Mouse (Mus musculus) adrenal gland (tissue): ENCODE data around the gene Tmem201.

Experiments used
- intact Hi-C: fragments of 180-260 bp; cut with DNase I; formaldehyde crosslinking; loops from one replicate; pipeline ENCODE4 v1.15.1; 2025

Tmem201 gene

DNA sequence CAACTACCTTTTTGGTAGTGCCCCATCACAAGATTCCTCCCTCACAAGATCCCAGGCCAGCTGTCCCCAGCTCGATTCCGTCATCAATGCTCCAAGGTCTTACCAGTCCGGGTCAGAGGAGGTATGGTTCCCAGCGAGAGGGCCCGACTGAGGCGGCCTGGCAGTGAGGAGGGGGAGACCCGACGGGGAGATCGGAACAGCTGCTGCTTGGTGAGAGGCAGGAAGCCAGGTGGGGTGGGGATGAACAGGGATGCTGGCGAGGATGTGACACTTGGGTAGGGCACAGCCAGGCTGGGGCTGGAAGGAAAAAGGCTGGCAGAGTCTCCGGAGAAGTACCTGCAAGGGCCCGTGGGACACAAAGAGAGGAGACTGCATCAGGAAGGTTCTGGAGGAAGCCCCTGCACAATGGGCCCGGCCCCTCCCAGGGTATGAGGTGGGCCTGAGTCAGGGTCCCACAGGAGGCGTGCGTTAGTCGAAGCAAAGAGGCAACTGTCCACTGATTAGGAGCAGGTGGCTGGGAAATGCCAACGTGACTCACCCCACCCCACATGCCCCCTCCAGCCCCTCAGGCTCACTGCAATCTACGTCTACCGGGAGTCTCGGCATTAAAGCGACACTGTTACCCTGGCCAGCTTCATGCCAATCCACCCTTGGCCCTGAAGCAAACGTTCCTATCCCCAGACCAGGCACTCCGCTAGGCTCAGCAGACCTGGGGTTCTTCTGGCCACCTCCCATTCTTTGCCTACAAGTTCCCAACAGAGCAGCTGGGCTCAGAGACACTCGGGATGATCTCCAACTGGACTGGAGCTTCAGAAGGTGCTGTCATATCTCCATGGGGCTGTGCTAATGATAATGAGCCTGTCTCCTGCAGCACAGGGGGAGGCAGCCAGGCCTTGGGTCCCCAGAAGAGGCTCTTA lies 15.5 kb downstream of the Tmem201 start:
- intact Hi-C loops = no loop called here

DNA sequence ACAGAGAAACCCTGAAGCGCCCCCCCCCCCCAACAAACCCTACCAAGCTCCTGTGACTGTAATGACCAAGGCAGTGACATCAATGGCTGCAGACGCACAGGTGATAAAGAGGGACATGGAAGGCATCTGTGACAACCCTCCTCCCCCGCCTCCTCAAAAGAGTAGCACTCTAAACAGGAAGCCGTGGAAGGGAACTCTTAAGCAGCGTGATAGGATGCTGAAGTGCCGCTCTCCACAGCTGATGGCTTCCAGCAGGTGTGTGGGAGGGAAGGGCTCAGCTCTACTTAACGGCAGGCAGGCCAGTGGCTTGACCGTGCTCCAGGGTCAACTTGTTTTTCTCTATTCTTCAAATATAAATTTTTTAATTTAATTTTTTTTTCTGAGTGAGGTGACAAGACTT lies 16.7 kb downstream of the Tmem201 start:
- intact Hi-C loops = no loop called here

DNA sequence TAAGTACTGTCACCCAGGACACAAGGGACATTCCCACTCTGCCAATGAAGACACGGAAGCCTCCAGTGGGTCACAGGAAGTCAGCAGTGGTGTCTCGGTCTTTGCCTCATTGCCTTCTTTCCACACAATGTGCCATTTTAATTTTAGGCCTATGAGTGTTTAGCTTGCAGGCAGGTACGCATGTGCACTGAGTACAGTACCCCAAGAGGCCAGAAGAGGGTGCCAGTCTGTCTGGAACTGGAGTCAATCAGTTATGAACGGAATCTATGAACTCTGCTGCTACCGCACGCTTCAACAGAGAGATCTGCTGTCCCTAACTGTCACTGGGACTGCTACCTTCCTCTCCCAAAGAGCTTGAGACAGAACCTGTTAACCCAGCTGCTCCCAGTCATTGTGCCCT lies 18.2 kb downstream of the Tmem201 start:
- intact Hi-C loops = no loop called here

DNA sequence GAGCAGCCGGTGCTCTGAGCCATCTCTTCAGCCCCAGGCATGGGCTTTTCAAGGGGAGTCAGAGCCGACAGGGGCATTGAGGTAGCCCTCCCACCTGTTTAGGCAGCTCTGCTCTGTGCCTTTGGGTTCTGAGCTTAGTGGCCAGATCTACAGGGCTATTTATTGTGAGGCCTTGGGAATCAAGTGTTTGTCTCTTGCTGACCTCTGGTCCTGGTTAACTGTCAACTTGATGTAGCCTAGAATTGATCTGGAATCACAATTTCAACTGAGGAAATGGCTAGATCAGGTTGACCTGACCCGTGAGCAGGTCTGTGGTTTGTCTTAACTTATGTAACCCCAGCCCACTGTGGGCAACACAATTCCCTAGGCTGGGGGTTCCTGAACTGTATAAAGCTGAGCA lies 23.3 kb downstream of the Tmem201 start:
- intact Hi-C loops = no loop called here

DNA sequence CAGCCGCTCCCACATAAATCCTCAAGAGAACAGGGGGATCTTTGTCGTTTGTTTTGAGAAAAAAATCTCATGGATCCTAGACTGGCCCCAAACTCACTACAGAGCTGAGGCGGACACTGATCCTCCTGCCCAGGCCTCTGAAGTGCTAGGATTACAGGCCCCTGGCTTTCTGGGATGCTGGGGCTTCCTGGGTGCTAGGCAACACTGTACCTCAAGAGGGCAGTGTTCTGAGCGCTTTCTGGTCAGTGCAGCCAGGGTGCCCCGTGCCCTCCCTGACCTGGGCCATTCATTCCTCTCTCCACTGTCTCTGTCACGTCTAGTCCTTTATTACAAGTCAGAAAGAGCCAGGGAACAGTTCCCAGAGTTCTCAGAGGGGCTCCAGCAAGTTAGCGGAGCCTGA lies 25.9 kb downstream of the Tmem201 start:
- intact Hi-C loops = loop anchor here (2.0 kb wide), 1 partner anchor 61 kb away; no protein-coding TSS in a partner anchor

DNA sequence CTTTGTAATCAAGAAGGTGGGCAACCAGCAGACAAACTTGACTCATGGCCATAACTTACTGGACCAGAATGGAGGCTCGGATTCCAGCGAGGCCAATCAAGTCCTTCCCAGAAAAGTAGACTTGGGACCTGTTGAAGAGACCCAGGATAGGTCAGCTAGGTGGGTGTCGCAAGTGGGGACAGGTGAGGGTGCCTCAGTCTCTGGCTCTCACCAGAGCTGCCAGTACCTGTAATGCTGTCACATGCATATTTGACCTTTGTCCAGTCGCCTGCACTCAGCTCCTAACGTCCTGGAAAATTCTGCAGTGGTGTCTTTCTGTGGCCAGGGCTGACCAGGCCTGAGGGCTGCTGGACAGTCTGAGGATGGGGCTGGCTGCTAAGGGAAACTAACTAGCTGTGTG lies 26.4 kb downstream of the Tmem201 start:
- intact Hi-C loops = no loop called here

DNA sequence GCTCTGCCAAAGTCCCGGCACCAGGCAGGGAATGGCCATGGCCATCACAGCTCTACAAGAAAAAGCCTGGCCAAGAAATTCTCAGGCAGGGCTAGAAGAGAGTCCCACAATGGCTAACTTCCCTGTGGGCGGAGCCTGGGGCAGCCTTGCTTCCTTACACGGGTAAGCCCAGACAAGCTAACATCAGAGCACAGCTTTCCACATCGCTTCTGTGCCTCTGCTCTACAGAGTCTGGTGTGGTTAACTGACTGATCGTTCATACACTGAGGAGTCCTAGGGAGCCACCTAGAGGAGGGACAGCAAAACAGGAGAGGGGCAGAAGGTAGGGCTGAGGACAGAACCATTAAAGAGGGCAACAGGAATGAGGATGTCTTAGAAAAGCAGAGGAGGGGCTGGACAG lies 27.3 kb downstream of the Tmem201 start:
- intact Hi-C loops = no loop called here

DNA sequence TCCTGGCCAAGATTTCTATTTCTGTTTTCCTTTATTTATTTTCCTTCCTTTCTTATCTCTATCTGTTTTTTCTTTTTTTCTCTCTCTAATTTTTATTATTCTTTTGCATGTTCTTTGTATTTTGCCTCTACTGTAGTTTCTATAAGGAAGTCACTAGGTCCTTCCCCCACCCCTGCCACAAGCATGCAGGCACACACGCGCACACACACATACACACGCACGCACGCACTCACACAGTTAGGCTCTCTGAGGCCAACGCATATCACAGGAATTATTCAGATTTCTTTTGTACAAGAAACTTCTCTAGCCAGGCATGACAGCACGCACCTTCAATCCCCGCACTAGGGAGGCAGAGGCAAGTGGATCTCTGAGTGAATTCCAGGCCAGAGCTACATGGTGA lies 31.9 kb downstream of the Tmem201 start:
- intact Hi-C loops = no loop called here

DNA sequence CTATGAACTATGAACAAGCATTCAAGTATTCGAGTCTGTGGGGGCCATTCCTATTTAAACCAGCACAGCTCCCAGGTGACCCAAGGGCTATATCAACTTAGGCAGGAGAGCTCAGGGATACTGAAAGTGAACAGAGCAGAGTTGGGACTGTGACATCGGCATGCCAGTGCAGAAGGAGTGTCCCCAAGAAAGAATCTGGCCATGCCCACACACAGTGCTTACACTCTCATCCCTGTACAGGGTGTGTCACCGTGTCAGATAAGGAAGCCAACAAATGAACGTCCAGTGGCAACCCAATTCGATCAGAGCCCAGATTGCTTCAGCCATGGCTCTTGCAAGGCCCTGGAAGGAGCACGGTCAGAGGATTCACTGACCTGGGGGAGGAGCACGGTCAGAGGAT lies 32.5 kb downstream of the Tmem201 start:
- intact Hi-C loops = no loop called here

DNA sequence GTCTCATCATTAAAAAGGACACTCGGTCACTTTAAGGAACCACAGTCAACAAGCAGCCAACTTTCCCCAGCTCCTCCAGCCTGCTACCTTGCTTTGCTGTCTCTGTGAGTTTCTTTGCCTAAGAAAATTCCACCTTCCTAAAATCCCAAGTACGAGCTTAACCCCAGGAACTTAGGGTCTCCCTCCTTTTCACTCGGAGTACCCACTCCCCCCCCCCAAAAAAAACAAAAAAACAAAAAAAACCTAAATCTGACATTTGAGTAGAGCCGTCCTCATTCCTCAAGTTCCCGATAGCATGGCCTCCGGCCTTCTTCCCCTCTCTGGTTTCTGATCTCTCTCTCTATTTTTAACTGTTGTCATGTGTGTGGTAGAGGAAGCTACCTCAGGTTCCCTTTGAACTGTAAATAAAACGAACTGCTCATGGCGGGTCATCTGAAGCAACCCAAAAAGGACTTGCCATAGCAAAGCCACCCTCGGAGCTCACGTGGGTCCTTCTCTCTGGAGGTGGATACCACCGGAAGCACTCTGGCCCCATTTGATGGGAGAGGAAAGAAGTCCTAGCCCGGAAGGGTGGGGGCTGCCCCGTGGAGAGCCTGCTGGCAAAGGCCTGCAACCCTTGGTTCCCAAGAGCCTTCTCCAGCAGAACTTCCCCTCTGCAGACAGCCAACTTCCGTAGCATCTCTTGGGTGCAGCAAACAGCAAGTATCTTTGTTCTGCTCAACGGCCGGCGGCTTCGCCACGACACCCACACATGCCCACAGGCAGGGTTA lies 35.4 kb downstream of the Tmem201 start, which contains the start of gene Pik3cd:
TSS of gene Pik3cd (minus strand) at position 362 of the 770 bp plus-strand sequence.
- intact Hi-C loops = no loop called here

DNA sequence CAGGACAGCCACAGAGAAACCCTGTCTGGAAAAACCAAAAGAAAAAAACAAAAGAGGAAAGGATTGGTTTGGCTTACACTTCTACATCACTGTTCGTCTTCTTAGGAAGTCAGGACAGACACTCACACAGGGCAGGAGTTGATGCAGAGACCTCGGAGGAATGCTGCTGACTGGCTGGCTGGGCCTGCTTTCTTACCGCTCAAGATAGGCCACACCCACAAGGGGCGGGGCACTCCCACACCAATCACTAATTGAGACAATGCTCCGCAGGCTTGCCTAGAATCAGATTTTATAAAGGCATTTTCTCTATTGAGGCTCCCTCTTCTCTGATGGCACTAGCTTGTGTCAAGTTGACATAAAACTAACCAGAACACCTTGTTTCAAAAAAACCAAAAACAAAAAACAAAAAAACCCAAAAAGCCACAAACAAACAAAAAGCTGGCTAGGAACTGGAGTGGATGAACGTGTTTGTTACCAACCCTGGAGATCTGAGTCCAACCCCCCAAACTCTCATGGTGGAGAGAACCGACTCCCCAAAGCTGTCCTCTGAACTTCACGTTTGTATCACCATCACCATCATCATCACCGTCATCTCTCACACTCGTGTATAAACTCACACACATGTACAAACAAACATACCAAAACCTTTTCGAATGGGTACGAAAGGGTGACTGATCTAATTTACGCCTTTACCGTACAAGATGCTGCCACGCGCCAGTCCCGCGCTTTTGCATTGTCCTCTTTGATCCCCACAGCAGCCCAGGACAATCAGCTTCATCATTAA lies 36.2 kb downstream of the Tmem201 start:
- intact Hi-C loops = no loop called here

DNA sequence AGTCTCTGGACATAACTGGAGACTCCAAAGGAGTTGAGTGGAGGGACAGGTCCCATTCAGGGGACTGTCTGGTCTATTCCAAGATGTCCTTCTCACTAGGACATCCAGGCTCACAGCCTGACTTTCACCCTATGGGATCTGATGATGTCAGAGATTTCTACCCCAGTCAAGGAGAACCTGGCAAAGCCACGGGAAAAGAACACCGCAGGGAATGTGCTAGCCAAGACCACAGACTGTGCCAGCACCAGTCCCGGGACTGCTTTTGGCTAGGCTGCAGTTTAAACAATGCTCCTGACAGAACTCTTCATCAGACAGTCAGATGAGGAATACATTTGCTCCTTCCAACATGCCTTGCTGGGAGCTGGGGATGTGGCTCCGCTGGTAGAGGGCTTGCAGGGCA lies 37.9 kb downstream of the Tmem201 start:
- intact Hi-C loops = no loop called here

DNA sequence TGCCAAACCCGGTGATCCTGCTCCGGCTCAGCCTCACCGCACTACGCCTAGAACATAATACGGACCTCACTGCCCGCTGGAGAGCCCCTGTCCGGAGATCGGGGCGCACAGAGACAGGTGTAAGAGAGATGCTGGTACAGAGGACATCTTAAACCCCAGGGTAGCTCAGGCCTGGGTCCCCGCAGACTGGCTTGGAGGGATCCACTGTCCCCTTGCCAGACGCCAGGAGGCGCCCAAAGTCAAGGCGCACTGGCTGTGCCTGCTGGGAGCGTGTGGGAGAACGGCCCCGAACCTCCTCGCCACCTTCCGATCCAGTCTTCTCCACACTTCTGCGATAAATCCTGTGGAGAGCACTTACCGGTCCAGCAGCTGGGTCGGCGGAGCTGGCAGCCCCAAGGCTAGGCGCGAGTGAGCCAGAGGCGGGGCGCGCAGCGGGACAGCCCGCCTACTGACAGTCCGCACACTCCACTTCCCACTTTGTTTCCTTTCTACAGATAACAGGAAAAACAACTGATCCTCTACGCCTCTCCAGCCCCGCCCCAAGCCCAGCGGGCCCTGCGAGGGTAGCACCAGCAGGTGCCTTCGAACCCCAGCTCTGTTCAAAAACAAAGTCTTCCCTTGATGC lies 39.5 kb downstream of the Tmem201 start:
- intact Hi-C loops = no loop called here

DNA sequence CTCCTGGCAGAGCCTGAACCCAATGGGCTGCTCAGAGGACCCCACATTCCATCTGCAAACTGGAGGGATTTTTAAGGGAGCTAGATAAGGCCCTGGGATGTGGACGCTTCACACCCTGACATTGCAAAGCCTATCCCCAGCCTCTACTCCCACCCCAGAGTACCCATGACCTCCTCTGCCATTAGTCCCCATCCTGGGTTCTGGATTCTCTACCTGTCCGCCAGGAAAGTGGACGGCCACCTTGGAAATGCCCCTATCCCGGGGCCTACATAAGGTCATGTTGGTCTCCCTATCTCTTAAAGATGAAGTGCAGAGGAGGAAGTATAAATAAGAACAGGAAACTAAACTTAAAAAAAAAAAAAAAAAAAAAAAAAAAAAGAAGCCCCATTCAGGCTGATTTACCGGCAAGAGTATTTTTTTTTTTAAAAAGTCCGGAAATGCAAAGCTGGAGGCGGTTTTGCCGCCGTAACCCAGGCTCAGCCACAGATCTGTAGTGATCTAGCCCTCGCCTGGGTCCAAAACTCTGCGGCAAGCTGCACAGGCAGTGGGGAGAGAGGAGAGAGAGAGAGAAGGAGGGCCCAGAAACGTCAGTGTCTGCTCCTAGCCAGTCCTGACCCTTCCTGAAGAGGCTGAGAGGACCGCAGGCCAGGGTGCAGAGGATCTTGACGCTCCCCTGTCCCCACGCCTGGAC lies 40.2 kb downstream of the Tmem201 start:
- intact Hi-C loops = no loop called here

DNA sequence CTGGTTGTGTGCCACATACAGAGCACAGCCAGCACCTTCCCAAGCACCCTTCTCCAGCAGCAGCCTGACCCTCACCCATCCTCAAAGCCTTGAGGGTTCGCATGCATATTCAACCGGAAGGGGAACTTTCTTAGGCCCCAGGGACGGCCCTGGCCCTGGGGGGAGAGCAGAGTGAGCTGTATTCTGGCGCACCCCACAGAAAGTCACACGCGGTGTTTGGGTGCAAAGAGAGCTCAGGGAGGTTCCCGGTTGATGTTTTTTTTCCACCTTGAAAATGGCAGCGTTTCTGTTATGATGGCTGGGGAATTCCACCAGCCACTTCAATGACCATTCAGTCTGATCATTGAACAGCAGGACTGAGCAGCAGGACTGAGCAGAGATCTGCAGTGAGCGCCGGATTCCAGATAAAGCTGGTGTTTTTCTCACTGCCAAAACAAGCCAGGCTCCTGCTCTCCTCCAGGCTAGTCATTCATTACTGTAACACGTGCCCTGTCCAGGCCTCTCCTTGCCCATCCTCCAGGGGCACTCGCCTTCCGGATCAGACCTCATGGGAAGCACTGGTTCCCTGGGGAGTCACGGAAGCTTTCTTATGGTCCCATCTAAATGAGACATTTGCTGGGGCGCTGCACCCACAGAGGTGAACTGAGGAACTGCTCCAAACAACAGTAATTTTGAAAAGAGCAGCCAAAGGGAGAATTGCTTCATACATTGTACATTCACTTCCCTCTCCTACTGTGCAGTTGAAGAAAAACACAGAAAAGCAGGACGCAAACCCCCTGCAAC lies 41.5 kb downstream of the Tmem201 start:
- intact Hi-C loops = no loop called here

DNA sequence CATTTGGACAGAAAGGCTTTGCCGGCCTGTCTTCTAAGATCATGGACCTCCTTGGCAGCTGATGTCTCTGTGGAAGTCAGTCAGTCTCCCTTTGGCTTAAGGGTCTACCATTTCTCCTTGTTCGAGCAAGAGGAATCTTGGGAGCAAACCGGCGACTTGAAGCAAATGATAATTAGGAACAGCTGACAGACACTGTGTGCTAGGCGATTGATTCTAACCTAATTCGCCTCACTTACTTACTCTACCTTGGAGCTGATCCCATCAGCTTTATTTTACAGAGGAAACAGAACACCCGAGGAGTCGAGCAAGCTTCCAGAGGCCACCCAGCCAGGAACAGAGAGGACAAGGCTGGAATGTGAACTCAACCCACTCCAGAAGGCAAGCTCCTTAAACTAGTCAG lies 46.5 kb downstream of the Tmem201 start:
- intact Hi-C loops = no loop called here

DNA sequence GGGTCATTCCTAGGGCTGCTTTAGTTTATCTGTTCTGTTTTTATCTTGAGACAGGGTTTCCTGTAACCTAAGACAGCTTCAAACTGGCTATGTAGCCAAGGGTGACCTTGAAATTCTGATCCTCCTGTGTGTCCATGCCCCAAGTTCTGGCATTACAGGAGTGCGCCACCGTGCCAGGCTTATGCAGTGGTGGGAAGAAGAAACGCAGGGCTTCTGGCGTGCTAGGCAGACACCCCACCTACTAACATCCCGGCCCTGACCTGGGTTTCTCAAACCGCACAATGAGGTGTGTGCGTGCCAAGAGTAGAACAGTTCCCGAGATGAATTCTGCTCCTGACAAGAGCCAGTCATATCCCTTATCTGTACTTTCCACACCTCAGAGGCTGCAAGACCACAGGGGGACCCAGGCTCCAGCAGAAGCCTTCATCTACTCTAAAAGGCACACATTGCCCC lies 47.0 kb downstream of the Tmem201 start:
- intact Hi-C loops = no loop called here

DNA sequence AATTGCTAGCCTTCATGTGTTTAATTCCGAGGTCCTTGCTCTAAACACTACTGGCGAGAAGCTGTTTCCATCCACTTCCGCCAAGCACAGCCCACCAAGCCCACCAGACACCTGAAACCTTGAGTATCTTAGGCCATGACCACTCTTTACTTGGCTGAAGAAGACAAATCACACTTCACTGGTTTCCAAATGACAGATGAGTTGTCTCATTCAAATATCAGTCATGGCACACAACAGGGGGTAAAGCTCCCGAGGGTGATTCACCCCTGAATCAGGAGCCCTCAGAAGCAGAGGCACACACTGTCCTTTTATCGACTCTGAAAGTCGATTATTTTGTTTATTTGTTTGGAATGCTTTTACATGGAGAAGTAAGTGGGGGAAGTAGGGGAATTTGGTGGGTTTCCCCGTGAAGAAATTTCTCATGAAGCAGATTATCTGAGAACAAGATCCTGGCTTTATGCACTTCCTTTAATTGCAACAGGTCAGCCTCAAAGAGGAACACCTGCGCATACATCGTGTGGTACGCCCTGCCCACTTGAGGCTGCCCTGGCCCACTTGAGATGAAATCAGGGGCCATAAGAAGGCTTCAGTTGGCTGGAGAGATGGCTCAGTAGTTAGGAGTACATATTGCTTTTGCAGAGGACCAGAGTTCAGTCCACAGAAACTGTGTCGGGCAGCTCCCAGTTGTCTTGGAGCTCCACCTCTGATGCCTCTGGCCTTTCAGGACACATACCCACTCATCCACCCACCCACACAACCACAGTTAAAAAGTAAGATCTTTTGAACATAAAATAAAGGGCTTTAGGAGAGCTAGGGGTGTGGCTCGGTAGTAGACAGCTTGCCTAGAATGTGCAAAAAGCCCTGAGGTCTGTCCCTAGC lies 47.8 kb downstream of the Tmem201 start:
- intact Hi-C loops = no loop called here

DNA sequence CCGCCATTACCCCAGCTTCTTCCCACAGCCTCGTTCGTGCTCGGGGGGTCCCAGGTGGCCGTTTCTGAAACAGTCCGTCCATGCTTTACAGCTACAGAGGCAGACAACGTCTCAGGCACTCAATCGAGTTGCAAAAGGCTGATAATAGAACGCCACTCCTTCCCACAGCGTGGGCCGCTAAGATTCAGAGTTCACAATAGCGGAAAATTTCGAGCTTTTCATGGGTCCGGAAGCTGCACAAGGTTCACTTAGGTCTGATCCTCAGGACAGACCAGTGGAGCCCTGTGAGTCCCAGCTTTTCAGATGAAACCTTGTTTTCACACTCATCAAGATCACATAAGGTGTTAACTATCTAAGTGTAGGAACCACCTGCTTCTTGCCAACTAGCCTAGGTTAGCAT lies 49.0 kb downstream of the Tmem201 start:
- intact Hi-C loops = no loop called here
